Mouse (Mus musculus) midbrain, embryonic 13.5 days (tissue): ENCODE measurements around the gene AI413582. TPM values are rescaled to one million over a fixed set of nuclear protein-coding genes. Genes with fewer than 3 reads are reported as not detected.

Experiments
- ATAC-seq: fragments of 200-750 bp; cut with Nextera tagmentation; 2 replicates; pipeline ENCODE4 v1.8.0; 2017; ENCODE audit warnings: mild to moderate bottlenecking, moderate TSS enrichment, moderate library complexity
- H3K27ac ChIP-seq: fragments of 300-500 bp; sonication (generic); 2 replicates; pipeline ENCODE4 v1.5.1; 2015; ENCODE audit warnings: inconsistent platforms, mild to moderate bottlenecking, moderate library complexity
- H3K27me3 ChIP-seq: fragments of 300-500 bp; sonication (generic); 2 replicates; pipeline ENCODE4 v1.6.1; 2015; ENCODE audit warnings: mild to moderate bottlenecking, inconsistent platforms
- H3K36me3 ChIP-seq: fragments of 300-500 bp; sonication (generic); 2 replicates; pipeline ENCODE4 v1.6.1; 2015; ENCODE audit warnings: mild to moderate bottlenecking, inconsistent platforms
- H3K4me1 ChIP-seq: fragments of 300-500 bp; sonication (generic); replicated peaks from 2 replicates; pipeline ENCODE4 v1.6.1; 2015; ENCODE audit warnings: inconsistent platforms
- H3K4me2 ChIP-seq: fragments of 300-500 bp; sonication (generic); replicated peaks from 2 replicates; pipeline ENCODE4 v1.6.1; 2015; ENCODE audit warnings: moderate library complexity, mild to moderate bottlenecking, inconsistent platforms
- H3K4me3 ChIP-seq: fragments of 300-500 bp; sonication (generic); replicated peaks from 2 replicates; pipeline ENCODE4 v1.5.1; 2015; ENCODE audit warnings: mild to moderate bottlenecking, inconsistent platforms
- H3K9ac ChIP-seq: fragments of 300-500 bp; sonication (generic); replicated peaks from 2 replicates; pipeline ENCODE4 v1.6.1; 2015; ENCODE audit warnings: mild to moderate bottlenecking, inconsistent platforms
- H3K9me3 ChIP-seq: fragments of 300-500 bp; sonication (generic); 2 replicates; pipeline ENCODE4 v1.6.1; 2016; ENCODE audit warnings: mild to moderate bottlenecking, inconsistent platforms
- WGBS: fragments of 180-500 bp; shearing (Covaris S2); methylation state at CpG from one replicate; pipeline ENCODE4 v1.1.7; 2015; 5-methylcytosine and 5-hydroxymethylcytosine counted together
- polyA plus RNA-seq: library from polyadenylated mRNA; unstranded; fragments of >200 nt; fragmentation: Nextera tagmentation; extraction: Ambion mirVana; gene quantifications from 2 replicates; pipeline ENCODE4 v1.2.1, GENCODE M21; 2015

AI413582 gene
- polyA plus RNA-seq, 1 experiment from 2014 or later: 36.8 TPM

- no peak overlapping the region for H3K9ac ChIP-seq
- no peak overlapping the region for H3K4me3 ChIP-seq
- no peaks in the 10 kb centered on the region for H3K36me3 ChIP-seq
- 42% methylated on average over 8 of the region's 8 CpGs for WGBS
- ATAC-seq: no peak
- H3K4me2 ChIP-seq: no peak overlapping the region
- H3K27me3 ChIP-seq: peaks cover 5% of the 10 kb centered on the region
- no peaks in the 10 kb centered on the region for H3K9me3 ChIP-seq
- H3K27ac ChIP-seq: no peak overlapping the region
- peaks cover 18% of the 10 kb centered on the region for H3K4me1 ChIP-seq
Measured at GRCm38 (mm10) chr17:27549234-27549633, 16.3 kb downstream of the AI413582 start.

- Histone ChIP-seq H3K36me3 (no peaks in the 10 kb centered on the region), H3K4me2 (no peak overlapping the region), H3K4me1 (peaks cover 18% of the 10 kb centered on the region), H3K9ac (no peak overlapping the region), H3K27ac (no peak overlapping the region), H3K4me3 (no peak overlapping the region), H3K9me3 (no peaks in the 10 kb centered on the region), H3K27me3 (no peaks in the 10 kb centered on the region)
- no peak for ATAC-seq
- WGBS: 77% methylated on average over 9 of the region's 9 CpGs
Measured at GRCm38 (mm10) chr17:27547253-27547868, 18.2 kb downstream of the AI413582 start.

- H3K36me3 ChIP-seq: no peaks in the 10 kb centered on the region
- H3K9ac ChIP-seq: no peak overlapping the region
Measured at GRCm38 (mm10) chr17:27546574-27547085, 18.9 kb downstream of the AI413582 start.

GRCm38 (mm10) chr17:27545991-27546390 is 19.6 kb downstream of the AI413582 start:
- Histone ChIP-seq H3K9ac (no peak overlapping the region), H3K27ac (no peak overlapping the region), H3K4me2 (no peak overlapping the region), H3K27me3 (no peaks in the 10 kb centered on the region), H3K4me1 (peaks cover 18% of the 10 kb centered on the region), H3K9me3 (no peaks in the 10 kb centered on the region), H3K36me3 (no peaks in the 10 kb centered on the region), H3K4me3 (no peak overlapping the region)
- WGBS: 46% methylated on average over 12 of the region's 12 CpGs
- no peak for ATAC-seq

More at GRCm38 (mm10) chr17:27546574-27547085, 18.9 kb downstream of the AI413582 start:
- ATAC-seq: no peak
- Histone ChIP-seq H3K4me3 (no peak overlapping the region), H3K9me3 (no peaks in the 10 kb centered on the region), H3K4me1 (peaks cover 18% of the 10 kb centered on the region), H3K27ac (no peak overlapping the region), H3K4me2 (no peak overlapping the region), H3K27me3 (no peaks in the 10 kb centered on the region)
- 63% methylated on average over 7 of the region's 7 CpGs for WGBS

- H3K27me3 ChIP-seq: no peaks in the 10 kb centered on the region
Measured at GRCm38 (mm10) chr17:27544551-27544950, 21.0 kb downstream of the AI413582 start.

GRCm38 (mm10) chr17:27541984-27542383 is 23.6 kb downstream of the AI413582 start:
- no peak overlapping the region for H3K4me3 ChIP-seq
- 75% methylated on average over 3 of the region's 3 CpGs for WGBS

More at GRCm38 (mm10) chr17:27544551-27544950, 21.0 kb downstream of the AI413582 start:
- Histone ChIP-seq H3K27ac (no peak overlapping the region), H3K9ac (no peak overlapping the region), H3K4me1 (peaks cover 16% of the 10 kb centered on the region), H3K4me3 (no peak overlapping the region), H3K36me3 (no peaks in the 10 kb centered on the region), H3K4me2 (no peak overlapping the region), H3K9me3 (no peaks in the 10 kb centered on the region)
- 81% methylated on average over 11 of the region's 11 CpGs for WGBS
- ATAC-seq: no peak

GRCm38 (mm10) chr17:27541261-27541660 is 24.3 kb downstream of the AI413582 start:
- H3K27me3 ChIP-seq: no peaks in the 10 kb centered on the region
- no peaks in the 10 kb centered on the region for H3K36me3 ChIP-seq
- H3K4me1 ChIP-seq: 0 out of 2 replicates have a peak, but pooled peaks cover 1% of the 10 kb centered on the region
- H3K27ac ChIP-seq: no peak overlapping the region
- no peak for ATAC-seq
- no peak overlapping the region for H3K4me2 ChIP-seq
- no peaks in the 10 kb centered on the region for H3K9me3 ChIP-seq
- WGBS: 79% methylated on average over 2 of the region's 2 CpGs
- H3K9ac ChIP-seq: no peak overlapping the region
- H3K4me3 ChIP-seq: no peak overlapping the region

More at GRCm38 (mm10) chr17:27541984-27542383, 23.6 kb downstream of the AI413582 start:
- no peak overlapping the region; the same call in 1 of the 2 replicates for H3K9ac ChIP-seq
- no peak overlapping the region for H3K27ac ChIP-seq
- no peaks in the 10 kb centered on the region for H3K9me3 ChIP-seq
- H3K36me3 ChIP-seq: no peaks in the 10 kb centered on the region
- no peak overlapping the region for H3K4me2 ChIP-seq
- ATAC-seq: no peak
- H3K4me1 ChIP-seq: 0 out of 2 replicates have a peak, but pooled peaks cover 4% of the 10 kb centered on the region
- no peaks in the 10 kb centered on the region for H3K27me3 ChIP-seq

- H3K27ac ChIP-seq: no peak overlapping the region
- H3K9ac ChIP-seq: no peak overlapping the region
- H3K4me2 ChIP-seq: peak overlapping the region; percentile 22; the same call in 1 of the 2 replicates
- H3K27me3 ChIP-seq: no peaks in the 10 kb centered on the region
- ATAC-seq: peak; percentile 90
- 3% methylated on average over 10 of the region's 10 CpGs for WGBS
- 0 out of 2 replicates have a peak, but pooled peaks cover 3% of the 10 kb centered on the region for H3K4me1 ChIP-seq
- no peaks in the 10 kb centered on the region for H3K36me3 ChIP-seq
- H3K4me3 ChIP-seq: no peak overlapping the region
- H3K9me3 ChIP-seq: no peaks in the 10 kb centered on the region
Measured at GRCm38 (mm10) chr17:27534718-27535117, 30.8 kb downstream of the AI413582 start.

- H3K27ac ChIP-seq: no peak overlapping the region
- H3K9ac ChIP-seq: no peak overlapping the region
- H3K27me3 ChIP-seq: no peaks in the 10 kb centered on the region
- WGBS: 87% methylated on average over 3 of the region's 3 CpGs
- H3K36me3 ChIP-seq: no peaks in the 10 kb centered on the region
- H3K4me2 ChIP-seq: no peak overlapping the region
- no peak for ATAC-seq
- 0 out of 2 replicates have a peak, but pooled peaks cover 3% of the 10 kb centered on the region for H3K4me1 ChIP-seq
- H3K4me3 ChIP-seq: no peak overlapping the region
- H3K9me3 ChIP-seq: no peaks in the 10 kb centered on the region
Measured at GRCm38 (mm10) chr17:27533354-27533753, 32.2 kb downstream of the AI413582 start.

GRCm38 (mm10) chr17:27532095-27532494 is 33.5 kb downstream of the AI413582 start:
- ATAC-seq: no peak
- Histone ChIP-seq H3K27me3 (no peaks in the 10 kb centered on the region), H3K36me3 (no peaks in the 10 kb centered on the region), H3K9ac (no peak overlapping the region), H3K4me3 (no peak overlapping the region), H3K27ac (no peak overlapping the region), H3K4me2 (no peak overlapping the region), H3K4me1 (0 out of 2 replicates have a peak, but pooled peaks cover 6% of the 10 kb centered on the region), H3K9me3 (no peaks in the 10 kb centered on the region)
- WGBS: 91% methylated on average over 8 of the region's 8 CpGs

- Histone ChIP-seq H3K27me3 (no peaks in the 10 kb centered on the region), H3K9me3 (no peaks in the 10 kb centered on the region), H3K4me3 (no peak overlapping the region), H3K4me2 (no peak overlapping the region), H3K4me1 (0 out of 2 replicates have a peak, but pooled peaks cover 3% of the 10 kb centered on the region), H3K9ac (no peak overlapping the region), H3K27ac (no peak overlapping the region), H3K36me3 (no peaks in the 10 kb centered on the region)
- WGBS: 78% methylated on average over 5 of the region's 5 CpGs
- ATAC-seq: no peak
Measured at GRCm38 (mm10) chr17:27528767-27529166, 36.8 kb downstream of the AI413582 start.

GRCm38 (mm10) chr17:27528030-27528429 is 37.5 kb downstream of the AI413582 start:
- no peak for ATAC-seq
- Histone ChIP-seq H3K4me2 (no peak overlapping the region), H3K9me3 (no peaks in the 10 kb centered on the region), H3K36me3 (no peaks in the 10 kb centered on the region), H3K27ac (no peak overlapping the region), H3K4me1 (0 out of 2 replicates have a peak, but pooled peaks cover 3% of the 10 kb centered on the region), H3K4me3 (no peak overlapping the region), H3K9ac (no peak overlapping the region), H3K27me3 (no peaks in the 10 kb centered on the region)
- WGBS: 45% methylated on average over 8 of the region's 8 CpGs
